Mouse (Mus musculus) heart, embryonic 16.5 days (tissue): ENCODE results near the gene Acoxl. TPM values are rescaled to one million over a fixed set of nuclear protein-coding genes. Genes with fewer than 3 reads are reported as not detected.

Experiments used
- ATAC-seq: fragments of 200-750 bp; cut with Nextera tagmentation; replicated peaks from 2 replicates; pipeline ENCODE4 v1.8.0; 2017; ENCODE audit warnings: moderate number of reproducible peaks; ENCODE audit not compliant: insufficient read depth, low FRiP score; ENCODE audit errors: extremely low read depth
- H3K27ac ChIP-seq: fragments of 300-500 bp; sonication (generic); 2 replicates; pipeline ENCODE4 v1.5.1; 2014; ENCODE audit warnings: mild to moderate bottlenecking, low read length, control low read depth, moderate library complexity
- H3K27me3 ChIP-seq: fragments of 300-500 bp; sonication (generic); 2 replicates; pipeline ENCODE4 v1.6.1; 2014; ENCODE audit warnings: low read length, mixed read lengths; ENCODE audit not compliant: control insufficient read depth, insufficient read depth
- H3K36me3 ChIP-seq: fragments of 300-500 bp; sonication (generic); 2 replicates; pipeline ENCODE4 v1.6.1; 2014; ENCODE audit not compliant: control insufficient read depth, insufficient read depth
- H3K4me1 ChIP-seq: fragments of 300-500 bp; sonication (generic); 2 replicates; pipeline ENCODE4 v1.6.1; 2014; ENCODE audit warnings: low read length, mixed read lengths; ENCODE audit not compliant: control insufficient read depth, insufficient read depth
- H3K4me2 ChIP-seq: fragments of 300-500 bp; sonication (generic); 2 replicates; pipeline ENCODE4 v1.6.1; 2014; ENCODE audit warnings: low read depth, mild to moderate bottlenecking, control low read depth, low read length
- H3K4me3 ChIP-seq: fragments of 300-500 bp; sonication (generic); 2 replicates; pipeline ENCODE4 v1.5.1; 2014; ENCODE audit warnings: mild to moderate bottlenecking, control low read depth, low read length
- H3K9ac ChIP-seq: fragments of 300-500 bp; sonication (generic); 2 replicates; pipeline ENCODE4 v1.6.1; 2014; ENCODE audit warnings: low read length, control low read depth
- H3K9me3 ChIP-seq: fragments of 300-500 bp; sonication (generic); replicated peaks from 2 replicates; pipeline ENCODE4 v1.6.1; 2016; ENCODE audit warnings: low read length; ENCODE audit not compliant: control insufficient read depth
- WGBS: fragments of 180-500 bp; shearing (Covaris S2); extraction: QIAGEN DNeasy Blood & Tissue Kit; methylation state at CpG from one replicate; pipeline ENCODE4 v1.1.7; 2014; 5-methylcytosine and 5-hydroxymethylcytosine counted together
- polyA plus RNA-seq: library from polyadenylated mRNA; unstranded; fragments of >200 nt; fragmentation: Nextera tagmentation; extraction: Ambion mirVana; gene quantifications from 2 replicates; pipeline ENCODE4 v1.2.1, GENCODE M21; 2015

Acoxl gene
- polyA plus RNA-seq, 1 experiment from 2014 or later = 0.11 TPM

DNA sequence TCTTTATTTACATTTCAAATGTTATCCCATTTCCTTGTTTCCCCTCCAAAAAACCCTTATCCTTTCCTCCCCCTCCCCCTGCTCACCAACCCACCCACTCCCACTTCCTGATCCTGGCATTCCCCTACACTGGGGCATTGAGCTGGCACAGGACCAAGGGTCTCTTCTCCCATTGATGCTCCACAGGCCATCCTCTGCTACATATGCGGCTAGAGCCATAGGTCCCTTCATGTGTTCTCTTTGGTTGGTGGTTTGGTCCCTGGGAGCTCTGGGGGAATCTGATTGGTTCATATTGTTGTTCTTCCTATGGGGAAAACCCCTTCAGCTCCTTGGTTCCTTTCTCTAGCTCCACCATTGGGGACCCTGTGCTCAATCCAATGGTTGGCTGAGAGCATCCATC lies 145.3 kb downstream of the Acoxl start:
- H3K9ac ChIP-seq = no peak overlapping the region
- no peak for ATAC-seq
- no peaks in the 10 kb centered on the region for H3K9me3 ChIP-seq
- no peaks in the 10 kb centered on the region for H3K4me1 ChIP-seq
- no peaks in the 10 kb centered on the region for H3K36me3 ChIP-seq
- no peak overlapping the region for H3K4me3 ChIP-seq
- 87% methylated on average over 1 of the region's 1 CpGs for WGBS
- no peak overlapping the region for H3K27ac ChIP-seq
- H3K27me3 ChIP-seq = no peaks in the 10 kb centered on the region
- H3K4me2 ChIP-seq = no peak overlapping the region

GRCm38 (mm10) chr2:127987706-127988105 lies 149.0 kb downstream of the Acoxl start:
- 0 out of 2 replicates have a peak, but pooled peaks cover 5% of the 10 kb centered on the region for H3K4me1 ChIP-seq
- no peak overlapping the region for H3K27ac ChIP-seq
- ATAC-seq = no peak
- no peak overlapping the region for H3K4me3 ChIP-seq
- H3K27me3 ChIP-seq = no peaks in the 10 kb centered on the region
- H3K36me3 ChIP-seq = no peaks in the 10 kb centered on the region
- 38% methylated on average over 4 of the region's 4 CpGs for WGBS
- no peak overlapping the region for H3K4me2 ChIP-seq
- no peak overlapping the region for H3K9ac ChIP-seq
- no peaks in the 10 kb centered on the region for H3K9me3 ChIP-seq

DNA sequence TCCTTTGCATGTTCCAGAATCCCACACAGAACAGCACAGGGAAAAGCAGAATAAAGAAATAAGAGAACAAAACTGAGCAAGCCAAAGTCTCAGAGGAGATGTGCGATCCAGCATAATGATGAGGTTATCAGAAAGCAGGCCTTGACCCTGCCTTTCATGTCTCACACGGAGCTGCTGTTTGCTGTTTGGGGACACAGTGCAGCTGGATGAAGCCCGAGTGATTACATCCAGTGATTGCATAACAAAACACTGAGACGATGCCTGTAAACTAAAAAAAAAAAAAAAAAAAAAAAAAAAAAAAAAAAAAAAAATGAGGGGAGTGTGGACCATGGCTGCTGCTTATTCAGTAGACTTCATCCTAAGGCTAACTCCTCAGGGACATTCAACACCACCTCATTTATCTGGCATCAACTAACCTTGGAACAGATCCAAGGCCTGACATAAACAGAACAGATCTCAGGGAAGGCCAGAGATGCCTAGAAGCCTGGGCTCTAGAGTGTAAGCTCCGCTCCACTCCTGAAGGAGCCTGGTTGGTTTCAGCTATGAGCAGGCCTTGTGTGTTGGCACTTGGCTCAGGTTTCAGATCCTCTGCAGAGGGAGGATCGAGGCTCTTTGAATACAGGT lies 152.3 kb downstream of the Acoxl start:
- no peak overlapping the region for H3K4me2 ChIP-seq
- WGBS = 33% methylated on average over 6 of the region's 6 CpGs

DNA sequence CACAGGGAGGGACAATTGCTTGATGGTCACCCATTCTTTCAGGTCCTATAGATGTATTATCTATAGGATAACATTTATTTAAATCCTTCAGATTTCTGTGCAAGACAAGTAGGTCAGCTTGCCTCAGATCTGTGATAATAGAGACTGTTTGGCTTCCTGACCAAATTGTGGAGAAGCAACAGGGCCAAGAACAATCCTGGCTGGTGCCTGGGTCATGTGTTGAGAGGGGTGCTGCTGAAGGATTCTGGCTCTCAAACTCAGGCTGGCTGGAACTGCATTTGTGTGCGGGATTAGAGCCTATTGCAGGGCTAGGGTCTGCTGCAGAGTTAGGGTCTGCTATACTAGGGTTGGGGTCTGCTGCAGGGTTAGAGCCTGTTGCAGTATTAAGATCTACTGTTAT lies 153.0 kb downstream of the Acoxl start:
- 81% methylated on average over 1 of the region's 1 CpGs for WGBS
- Histone ChIP-seq H3K9me3 (no peaks in the 10 kb centered on the region), H3K27ac (no peak overlapping the region), H3K9ac (no peak overlapping the region), H3K27me3 (no peaks in the 10 kb centered on the region), H3K4me1 (0 out of 2 replicates have a peak, but pooled peaks cover 5% of the 10 kb centered on the region), H3K4me3 (no peak overlapping the region), H3K4me2 (no peak overlapping the region), H3K36me3 (no peaks in the 10 kb centered on the region)
- no peak for ATAC-seq

More for the DNA sequence above, 152.3 kb downstream of the Acoxl start:
- H3K4me1 ChIP-seq = 0 out of 2 replicates have a peak, but pooled peaks cover 5% of the 10 kb centered on the region
- no peaks in the 10 kb centered on the region for H3K27me3 ChIP-seq
- H3K36me3 ChIP-seq = no peaks in the 10 kb centered on the region
- H3K4me3 ChIP-seq = no peak overlapping the region
- no peak overlapping the region for H3K27ac ChIP-seq
- peak; percentile 58; the same call in 1 of the 2 replicates for ATAC-seq
- H3K9ac ChIP-seq = no peak overlapping the region
- no peaks in the 10 kb centered on the region for H3K9me3 ChIP-seq

- WGBS = 68% methylated on average over 17 of the region's 17 CpGs
- no peak for ATAC-seq
Measured at GRCm38 (mm10) chr2:128008662-128009423, 170.2 kb downstream of the Acoxl start.

GRCm38 (mm10) chr2:128014613-128015012 lies 175.9 kb downstream of the Acoxl start:
- ATAC-seq = no peak
- Histone ChIP-seq H3K36me3 (no peaks in the 10 kb centered on the region), H3K9me3 (no peaks in the 10 kb centered on the region), H3K4me1 (no peaks in the 10 kb centered on the region), H3K4me2 (no peak overlapping the region), H3K27ac (no peak overlapping the region), H3K27me3 (no peaks in the 10 kb centered on the region), H3K9ac (no peak overlapping the region), H3K4me3 (no peak overlapping the region)
- 73% methylated on average over 2 of the region's 2 CpGs for WGBS

More at GRCm38 (mm10) chr2:128008662-128009423, 170.2 kb downstream of the Acoxl start:
- Histone ChIP-seq H3K9ac (no peak overlapping the region), H3K27ac (no peak overlapping the region), H3K36me3 (no peaks in the 10 kb centered on the region), H3K9me3 (no peaks in the 10 kb centered on the region), H3K4me3 (no peak overlapping the region), H3K4me2 (no peak overlapping the region), H3K4me1 (no peaks in the 10 kb centered on the region), H3K27me3 (no peaks in the 10 kb centered on the region)

DNA sequence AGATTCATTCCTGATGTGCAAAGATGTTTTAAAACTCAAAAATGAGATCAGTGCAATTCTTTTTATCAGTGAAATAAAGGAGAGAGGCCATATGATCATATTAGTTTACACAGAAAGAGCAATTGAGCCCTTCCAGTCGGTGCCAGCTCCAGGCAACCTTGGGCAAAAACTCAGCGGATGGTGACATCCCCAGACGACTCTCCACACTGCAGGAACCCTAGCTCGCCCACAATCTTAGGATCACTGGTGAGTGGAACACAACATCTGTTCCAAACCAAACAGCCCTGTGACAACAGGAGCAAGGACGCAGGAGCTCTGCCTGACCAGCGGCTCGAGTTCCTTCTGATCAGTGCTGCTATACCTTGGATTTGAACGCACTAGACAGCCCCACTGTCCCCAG lies 176.9 kb downstream of the Acoxl start:
- H3K4me3 ChIP-seq = no peak overlapping the region
- no peak overlapping the region for H3K27ac ChIP-seq
- no peaks in the 10 kb centered on the region for H3K36me3 ChIP-seq
- no peak for ATAC-seq
- H3K9ac ChIP-seq = no peak overlapping the region
- H3K4me1 ChIP-seq = no peaks in the 10 kb centered on the region
- no peaks in the 10 kb centered on the region for H3K9me3 ChIP-seq
- H3K27me3 ChIP-seq = no peaks in the 10 kb centered on the region
- WGBS = 76% methylated on average over 8 of the region's 8 CpGs
- H3K4me2 ChIP-seq = no peak overlapping the region

- no peaks in the 10 kb centered on the region for H3K36me3 ChIP-seq
- H3K9ac ChIP-seq = no peak overlapping the region
- no peaks in the 10 kb centered on the region for H3K27me3 ChIP-seq
- H3K4me3 ChIP-seq = no peak overlapping the region
- no peak overlapping the region for H3K4me2 ChIP-seq
- no peak for ATAC-seq
- no peaks in the 10 kb centered on the region for H3K4me1 ChIP-seq
- no peaks in the 10 kb centered on the region for H3K9me3 ChIP-seq
- WGBS = 45% methylated on average over 7 of the region's 7 CpGs
- H3K27ac ChIP-seq = no peak overlapping the region
Measured at GRCm38 (mm10) chr2:128020039-128020907, 181.6 kb downstream of the Acoxl start.

DNA sequence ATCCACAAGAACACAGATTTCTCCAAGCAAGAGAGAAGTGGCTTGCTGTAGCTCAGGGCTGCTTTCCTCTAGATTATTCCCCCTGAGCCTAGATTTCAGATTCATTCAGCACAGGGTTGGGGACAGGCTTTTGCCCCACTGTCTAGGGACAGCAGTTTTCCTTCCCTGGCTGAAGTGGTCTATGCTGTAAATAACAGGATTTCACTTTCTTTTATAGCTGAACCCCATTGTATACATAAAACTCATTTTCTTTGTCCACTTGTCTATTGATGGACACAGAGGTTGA lies 182.2 kb downstream of the Acoxl start:
- Histone ChIP-seq H3K27me3 (no peaks in the 10 kb centered on the region), H3K9me3 (no peaks in the 10 kb centered on the region), H3K4me3 (no peak overlapping the region), H3K27ac (no peak overlapping the region), H3K9ac (no peak overlapping the region), H3K4me2 (no peak overlapping the region), H3K36me3 (no peaks in the 10 kb centered on the region), H3K4me1 (no peaks in the 10 kb centered on the region)
- no peak for ATAC-seq
